Mouse (Mus musculus): ENCODE data around the gene Cemip2. TPM values are rescaled to one million over a fixed set of nuclear protein-coding genes. Genes with fewer than 3 reads are reported as not detected.

Cemip2 gene
- polyA plus RNA-seq, 1 experiment from 2014 or later, result 41.2 TPM

GRCm38 (mm10) chr19:21780663-21781062, 2.5 kb downstream of the Cemip2 start:
- no peaks in the 10 kb centered on the region for H3K36me3 ChIP-seq
- no peaks in the 10 kb centered on the region for H3K27me3 ChIP-seq
- H3K4me2 ChIP-seq, result peak overlapping the region; percentile 78
- H3K9me3 ChIP-seq (replicated peaks), result no peaks in the 10 kb centered on the region
- 0 out of 2 replicates have a peak overlapping the region, but pooled peaks have one; percentile 26 for H3K9ac ChIP-seq
- no peak for ATAC-seq (replicated peaks; ENCODE audit: insufficient number of reproducible peaks, insufficient read depth, low FRiP score, low read depth)
- peak overlapping the region; percentile 73 for H3K4me3 ChIP-seq
- peak overlapping the region; percentile 96; the same call in 1 of the 2 replicates for H3K27ac ChIP-seq
- WGBS, result 42% methylated on average over 8 of the region's 8 CpGs
- H3K4me1 ChIP-seq (replicated peaks), result peaks cover 67% of the 10 kb centered on the region

GRCm38 (mm10) chr19:21781066-21781786, 3.1 kb downstream of the Cemip2 start:
- H3K36me3 ChIP-seq, result no peaks in the 10 kb centered on the region
- peak overlapping the region; percentile 73 for H3K4me3 ChIP-seq
- peak overlapping the region; percentile 78 for H3K4me2 ChIP-seq
- peaks cover 65% of the 10 kb centered on the region for H3K4me1 ChIP-seq (replicated peaks)
- H3K9ac ChIP-seq, result 0 out of 2 replicates have a peak overlapping the region, but pooled peaks have one; percentile 26
- 56% methylated on average over 7 of the region's 7 CpGs for WGBS
- peak overlapping the region; percentile 96; the same call in 1 of the 2 replicates for H3K27ac ChIP-seq
- no peaks in the 10 kb centered on the region for H3K9me3 ChIP-seq (replicated peaks)
- H3K27me3 ChIP-seq, result no peaks in the 10 kb centered on the region
- no peak for ATAC-seq (replicated peaks; ENCODE audit: insufficient number of reproducible peaks, insufficient read depth, low FRiP score, low read depth)

GRCm38 (mm10) chr19:21781787-21782432, 3.8 kb downstream of the Cemip2 start:
- WGBS, result 64% methylated on average over 12 of the region's 12 CpGs
- Histone ChIP-seq H3K4me2 (peak overlapping the region; percentile 78), H3K4me1 (replicated peaks) (peaks cover 61% of the 10 kb centered on the region), H3K27me3 (no peaks in the 10 kb centered on the region), H3K27ac (peak overlapping the region; percentile 96), H3K4me3 (peak overlapping the region; percentile 73), H3K9me3 (replicated peaks) (no peaks in the 10 kb centered on the region), H3K36me3 (no peaks in the 10 kb centered on the region), H3K9ac (0 out of 2 replicates have a peak overlapping the region, but pooled peaks have one; percentile 26)
- no peak for ATAC-seq (replicated peaks; ENCODE audit: insufficient number of reproducible peaks, insufficient read depth, low FRiP score, low read depth)

GRCm38 (mm10) chr19:21783717-21784116, 5.6 kb downstream of the Cemip2 start:
- 73% methylated on average over 3 of the region's 3 CpGs for WGBS
- Histone ChIP-seq H3K9ac (no peak overlapping the region), H3K27ac (peak overlapping the region; percentile 62; the same call in 1 of the 2 replicates), H3K4me3 (no peak overlapping the region), H3K4me2 (no peak overlapping the region), H3K36me3 (no peaks in the 10 kb centered on the region), H3K9me3 (replicated peaks) (no peaks in the 10 kb centered on the region), H3K27me3 (no peaks in the 10 kb centered on the region), H3K4me1 (replicated peaks) (peaks cover 57% of the 10 kb centered on the region)
- ATAC-seq (replicated peaks; ENCODE audit: insufficient number of reproducible peaks, insufficient read depth, low FRiP score, low read depth), result no peak

- 45% methylated on average over 8 of the region's 8 CpGs for WGBS
- peak overlapping the region; percentile 62 for H3K27ac ChIP-seq
Measured at GRCm38 (mm10) chr19:21784331-21785131, 6.4 kb downstream of the Cemip2 start.

GRCm38 (mm10) chr19:21785132-21785528, 7.0 kb downstream of the Cemip2 start:
- 28% methylated on average over 3 of the region's 3 CpGs for WGBS
- no peak overlapping the region for H3K4me3 ChIP-seq
- no peaks in the 10 kb centered on the region for H3K27me3 ChIP-seq
- no peak overlapping the region; the same call in 1 of the 2 replicates for H3K9ac ChIP-seq
- peak overlapping the region; percentile 62 for H3K27ac ChIP-seq
- peaks cover 52% of the 10 kb centered on the region for H3K4me1 ChIP-seq (replicated peaks)
- ATAC-seq (replicated peaks; ENCODE audit: insufficient number of reproducible peaks, insufficient read depth, low FRiP score, low read depth), result no peak
- no peaks in the 10 kb centered on the region for H3K36me3 ChIP-seq
- H3K9me3 ChIP-seq (replicated peaks), result no peaks in the 10 kb centered on the region
- peak overlapping the region; percentile 35 for H3K4me2 ChIP-seq

More at GRCm38 (mm10) chr19:21784331-21785131, 6.4 kb downstream of the Cemip2 start:
- Histone ChIP-seq H3K27me3 (no peaks in the 10 kb centered on the region), H3K4me2 (peak overlapping the region; percentile 35), H3K36me3 (no peaks in the 10 kb centered on the region), H3K4me1 (replicated peaks) (peaks cover 57% of the 10 kb centered on the region), H3K9me3 (replicated peaks) (no peaks in the 10 kb centered on the region), H3K4me3 (no peak overlapping the region), H3K9ac (0 out of 2 replicates have a peak overlapping the region, but pooled peaks have one; percentile 23)
- ATAC-seq (replicated peaks; ENCODE audit: insufficient number of reproducible peaks, insufficient read depth, low FRiP score, low read depth), result 0 out of 2 replicates have a peak, but pooled peaks have one; percentile 25

- Histone ChIP-seq H3K27me3 (no peaks in the 10 kb centered on the region), H3K4me3 (no peak overlapping the region), H3K4me2 (no peak overlapping the region), H3K27ac (no peak overlapping the region), H3K4me1 (replicated peaks) (peaks cover 34% of the 10 kb centered on the region), H3K9ac (no peak overlapping the region), H3K9me3 (replicated peaks) (no peaks in the 10 kb centered on the region), H3K36me3 (no peaks in the 10 kb centered on the region)
- WGBS, result 72% methylated on average over 6 of the region's 6 CpGs
- ATAC-seq (replicated peaks; ENCODE audit: insufficient number of reproducible peaks, insufficient read depth, low FRiP score, low read depth), result no peak
Measured at GRCm38 (mm10) chr19:21787004-21787480, 8.9 kb downstream of the Cemip2 start.

GRCm38 (mm10) chr19:21788999-21789398, 10.9 kb downstream of the Cemip2 start:
- H3K27me3 ChIP-seq, result no peaks in the 10 kb centered on the region
- no peaks in the 10 kb centered on the region for H3K9me3 ChIP-seq (replicated peaks)
- peaks cover 25% of the 10 kb centered on the region for H3K4me1 ChIP-seq (replicated peaks)
- ATAC-seq (replicated peaks; ENCODE audit: insufficient number of reproducible peaks, insufficient read depth, low FRiP score, low read depth), result no peak
- peaks cover 11% of the 10 kb centered on the region for H3K36me3 ChIP-seq
- no peak overlapping the region for H3K9ac ChIP-seq
- H3K27ac ChIP-seq, result no peak overlapping the region
- WGBS, result 48% methylated on average over 8 of the region's 8 CpGs
- no peak overlapping the region for H3K4me2 ChIP-seq
- no peak overlapping the region for H3K4me3 ChIP-seq

GRCm38 (mm10) chr19:21789676-21790075, 11.5 kb downstream of the Cemip2 start:
- no peaks in the 10 kb centered on the region for H3K9me3 ChIP-seq (replicated peaks)
- WGBS, result 62% methylated on average over 6 of the region's 6 CpGs
- no peak overlapping the region for H3K4me3 ChIP-seq
- H3K4me1 ChIP-seq (replicated peaks), result peaks cover 18% of the 10 kb centered on the region
- H3K27me3 ChIP-seq, result no peaks in the 10 kb centered on the region
- H3K4me2 ChIP-seq, result no peak overlapping the region
- H3K9ac ChIP-seq, result no peak overlapping the region
- peaks cover 11% of the 10 kb centered on the region for H3K36me3 ChIP-seq
- no peak for ATAC-seq (replicated peaks; ENCODE audit: insufficient number of reproducible peaks, insufficient read depth, low FRiP score, low read depth)
- H3K27ac ChIP-seq, result no peak overlapping the region

- Histone ChIP-seq H3K9ac (no peak overlapping the region), H3K4me2 (no peak overlapping the region), H3K4me3 (no peak overlapping the region), H3K4me1 (replicated peaks) (peaks cover 9% of the 10 kb centered on the region), H3K27ac (no peak overlapping the region), H3K9me3 (replicated peaks) (no peaks in the 10 kb centered on the region), H3K27me3 (no peaks in the 10 kb centered on the region), H3K36me3 (peaks cover 11% of the 10 kb centered on the region)
- ATAC-seq (replicated peaks; ENCODE audit: insufficient number of reproducible peaks, insufficient read depth, low FRiP score, low read depth), result no peak
- 79% methylated on average over 3 of the region's 3 CpGs for WGBS
Measured at GRCm38 (mm10) chr19:21791386-21791785, 13.2 kb downstream of the Cemip2 start.

GRCm38 (mm10) chr19:21791826-21792225, 13.7 kb downstream of the Cemip2 start:
- WGBS, result 88% methylated on average over 4 of the region's 4 CpGs
- Histone ChIP-seq H3K36me3 (peaks cover 11% of the 10 kb centered on the region), H3K9me3 (replicated peaks) (no peaks in the 10 kb centered on the region), H3K4me3 (no peak overlapping the region), H3K27ac (no peak overlapping the region), H3K4me2 (no peak overlapping the region), H3K9ac (no peak overlapping the region), H3K4me1 (replicated peaks) (peaks cover 8% of the 10 kb centered on the region), H3K27me3 (no peaks in the 10 kb centered on the region)
- ATAC-seq (replicated peaks; ENCODE audit: insufficient number of reproducible peaks, insufficient read depth, low FRiP score, low read depth), result no peak
